Mouse (Mus musculus): ENCODE data around the gene Per2.

Per2 gene

DNA sequence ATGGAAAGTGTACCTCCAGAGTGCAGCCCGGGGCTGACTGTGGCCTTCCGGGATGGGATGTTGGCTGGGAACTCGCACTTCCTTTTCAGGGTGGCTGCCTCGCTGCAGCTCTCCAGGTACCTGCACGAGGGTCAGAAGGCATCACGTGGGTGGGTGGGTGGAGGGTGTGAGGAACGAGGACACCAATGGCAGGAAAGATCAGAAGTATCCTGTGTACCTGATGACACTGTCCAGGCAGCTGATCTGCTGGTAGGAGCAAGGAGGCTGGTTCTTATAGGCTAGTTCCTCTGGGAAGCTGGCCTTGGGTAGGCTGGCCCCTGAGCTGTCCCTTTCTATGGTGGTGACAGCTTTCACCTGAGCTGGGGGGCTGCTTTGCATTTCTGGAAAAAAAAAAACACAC is 28.4 kb downstream of the Per2 start:
- no peak for DNase-seq (ENCODE audit: low spot score)

DNA sequence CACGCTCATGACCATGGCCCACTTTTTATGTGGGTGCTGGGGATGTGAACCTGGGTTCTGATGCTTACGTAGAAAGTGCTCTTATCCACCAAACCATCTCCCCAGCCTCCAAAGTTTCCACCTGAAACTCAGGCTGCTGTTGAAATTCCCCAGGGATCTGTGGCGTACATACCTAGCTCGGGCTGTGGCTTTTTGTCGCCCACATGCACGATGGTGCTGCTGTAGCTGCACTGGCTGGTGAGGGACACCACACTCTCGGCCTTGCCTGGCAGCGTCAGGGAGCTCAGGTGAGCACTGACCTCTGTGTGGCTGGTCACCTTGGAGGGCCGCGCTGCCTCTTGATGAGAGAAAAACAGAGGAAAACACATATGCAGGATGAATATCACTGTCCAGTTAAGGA is 29.9 kb downstream of the Per2 start:
- DNase-seq (ENCODE audit: low spot score): no peak

DNA sequence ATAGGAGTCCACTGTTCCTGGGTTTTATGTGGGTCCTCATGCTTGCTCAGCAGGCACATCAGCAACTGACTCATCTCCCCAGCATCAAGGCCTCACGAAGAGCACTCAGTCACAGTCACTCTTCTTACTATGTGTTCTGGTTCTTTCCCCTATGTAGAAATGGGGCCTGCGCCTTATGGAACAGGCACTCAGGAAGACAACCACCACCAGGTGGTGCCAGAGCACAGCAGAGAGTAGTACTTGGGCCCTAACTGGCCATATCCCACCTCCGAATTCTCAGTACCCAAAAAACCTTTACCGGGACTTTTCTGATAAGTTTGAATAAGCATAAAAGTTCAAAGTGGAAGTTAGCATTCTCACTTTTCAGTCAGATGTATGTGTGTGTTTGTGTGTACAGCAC is 30.5 kb downstream of the Per2 start:
- DNase-seq (ENCODE audit: low spot score): peak; percentile 71

DNA sequence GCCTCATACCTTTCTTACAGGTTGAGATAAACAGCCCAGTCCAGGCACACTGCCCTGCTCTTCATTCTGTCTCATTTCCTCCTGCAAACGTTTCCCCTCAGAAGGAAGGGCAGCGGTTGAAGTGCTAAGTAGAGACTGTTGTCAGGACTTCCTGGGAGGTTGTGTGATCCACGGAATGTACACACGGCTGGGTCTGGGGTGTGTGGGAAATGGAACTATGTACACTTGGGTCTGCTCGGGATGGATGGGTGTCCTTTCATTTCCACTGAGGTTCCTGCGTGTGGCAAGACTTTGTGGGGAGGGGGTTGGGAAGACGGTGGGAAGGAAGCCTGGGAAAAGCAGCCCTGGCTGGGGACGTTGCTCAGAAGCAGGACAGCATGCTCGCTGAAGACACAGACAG is 32.7 kb downstream of the Per2 start:
- DNase-seq (ENCODE audit: low spot score): no peak

DNA sequence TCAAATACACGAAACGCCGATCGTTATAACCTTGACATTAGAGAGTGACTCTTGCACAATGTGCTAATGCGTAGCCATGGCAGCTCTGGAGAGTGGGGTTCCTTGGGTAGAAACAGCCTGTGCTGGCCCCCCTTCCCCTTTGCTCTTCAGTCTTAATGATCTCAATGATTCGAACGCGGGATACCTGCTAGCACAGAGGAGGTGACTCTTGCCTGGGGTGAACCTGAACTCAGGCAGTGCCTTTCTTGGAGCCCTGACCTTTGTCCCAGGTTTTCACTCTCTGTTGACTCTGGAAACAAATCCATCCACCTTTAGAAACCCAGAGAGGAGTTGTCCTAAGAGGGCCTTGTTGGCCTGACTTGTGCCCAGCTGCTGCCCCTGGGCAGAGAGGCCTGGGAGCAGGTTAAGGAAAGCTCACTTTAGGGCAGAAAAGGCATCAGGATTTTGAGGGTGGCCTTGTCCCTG is 38.5 kb downstream of the Per2 start:
- no peak for DNase-seq (ENCODE audit: low spot score)

DNA sequence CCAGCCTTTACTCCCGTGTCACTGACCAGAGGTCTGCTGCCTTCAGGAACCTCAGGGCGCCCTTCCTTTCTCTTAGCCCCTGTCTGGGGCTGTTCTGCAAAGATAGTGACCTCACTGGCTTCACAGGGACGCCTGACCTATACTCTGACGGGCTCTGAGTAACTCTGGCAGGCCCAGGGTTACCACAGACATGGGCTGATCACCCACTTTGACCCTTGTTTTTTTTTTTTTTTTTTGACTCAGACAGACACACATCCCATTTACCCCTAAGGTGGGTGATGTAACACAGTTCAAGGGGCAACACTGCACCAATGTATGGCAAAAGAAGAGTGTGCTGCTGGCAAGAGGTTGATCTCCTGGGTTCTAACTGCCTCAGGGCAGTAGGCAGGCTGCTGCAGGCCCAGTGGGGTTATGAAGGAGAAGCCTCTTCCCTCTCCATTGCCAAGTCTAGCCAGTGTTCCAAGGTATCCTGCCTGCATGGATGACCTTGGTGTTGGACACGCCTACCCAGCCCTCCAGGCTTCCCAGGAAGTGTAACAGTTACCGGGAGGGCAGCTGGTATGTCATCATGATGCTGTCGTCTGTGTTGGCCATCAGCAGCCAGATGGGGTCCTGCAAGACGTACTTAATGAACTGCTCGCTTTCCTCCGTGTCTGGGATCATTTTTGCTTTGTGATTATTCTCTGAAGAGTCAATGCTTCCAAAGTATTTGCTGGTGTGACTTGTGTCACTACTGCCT is 39.1 kb downstream of the Per2 start:
- DNase-seq (ENCODE audit: low spot score): no peak

DNA sequence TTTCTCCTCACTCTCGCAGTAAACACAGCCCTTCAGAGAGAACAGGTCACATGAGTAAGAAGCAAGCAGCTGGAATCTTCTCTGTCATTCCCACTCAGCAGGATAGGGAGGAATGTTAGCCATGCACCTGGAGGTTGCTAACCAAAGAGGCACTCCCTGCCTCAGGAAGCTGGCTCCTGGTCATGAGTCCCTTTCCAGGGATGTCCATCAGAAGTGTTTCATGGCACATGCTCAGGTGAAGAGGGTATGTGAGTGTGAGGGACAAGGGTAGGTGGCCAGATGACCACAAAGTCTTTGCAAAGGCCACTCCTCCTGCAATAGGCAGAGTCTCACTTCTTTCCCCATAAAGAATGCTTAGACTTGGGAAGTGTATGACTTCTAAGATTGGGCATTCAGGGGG is 41.1 kb downstream of the Per2 start:
- DNase-seq (ENCODE audit: low spot score): no peak

DNA sequence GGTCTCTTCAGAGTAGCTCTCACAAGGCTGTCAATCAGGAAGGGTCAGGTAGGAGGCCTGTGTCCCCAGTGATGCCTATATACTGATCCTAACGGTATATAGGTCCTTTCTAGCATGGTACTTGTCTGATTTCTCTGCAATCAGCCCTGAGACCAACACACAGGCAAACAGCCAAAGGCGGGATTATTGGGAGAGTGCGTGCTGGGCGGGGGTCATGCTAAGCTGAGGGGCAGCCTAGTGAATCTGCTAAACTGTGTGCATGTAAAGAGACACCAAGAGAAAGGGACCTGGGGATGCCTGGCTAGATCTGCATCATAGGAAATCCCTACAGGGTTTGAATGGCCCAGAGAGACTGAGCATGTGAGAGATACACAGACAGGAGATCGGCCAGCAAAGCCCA is 43.8 kb downstream of the Per2 start:
- DNase-seq (ENCODE audit: low spot score): no peak

DNA sequence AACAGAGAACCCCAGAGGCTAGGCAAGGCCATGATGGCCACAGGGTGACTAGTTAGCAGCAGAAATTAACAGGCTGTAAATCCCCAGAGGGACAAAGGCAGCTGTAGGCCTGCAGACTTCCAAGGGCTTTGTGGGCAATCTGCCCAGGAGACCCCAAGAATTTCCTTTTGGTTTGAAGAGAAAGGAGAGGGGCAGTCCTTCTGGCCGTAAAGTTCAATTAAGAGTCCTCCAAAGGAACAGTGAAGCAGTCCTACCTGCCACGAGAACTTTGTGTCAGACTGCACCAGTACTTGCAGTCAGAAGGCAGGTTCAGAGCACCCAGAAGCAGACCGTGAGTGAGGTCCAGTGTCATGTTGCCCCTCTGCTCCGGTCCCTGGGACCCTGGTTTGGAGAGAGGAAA is 44.2 kb downstream of the Per2 start:
- no peak for DNase-seq (ENCODE audit: low spot score)

DNA sequence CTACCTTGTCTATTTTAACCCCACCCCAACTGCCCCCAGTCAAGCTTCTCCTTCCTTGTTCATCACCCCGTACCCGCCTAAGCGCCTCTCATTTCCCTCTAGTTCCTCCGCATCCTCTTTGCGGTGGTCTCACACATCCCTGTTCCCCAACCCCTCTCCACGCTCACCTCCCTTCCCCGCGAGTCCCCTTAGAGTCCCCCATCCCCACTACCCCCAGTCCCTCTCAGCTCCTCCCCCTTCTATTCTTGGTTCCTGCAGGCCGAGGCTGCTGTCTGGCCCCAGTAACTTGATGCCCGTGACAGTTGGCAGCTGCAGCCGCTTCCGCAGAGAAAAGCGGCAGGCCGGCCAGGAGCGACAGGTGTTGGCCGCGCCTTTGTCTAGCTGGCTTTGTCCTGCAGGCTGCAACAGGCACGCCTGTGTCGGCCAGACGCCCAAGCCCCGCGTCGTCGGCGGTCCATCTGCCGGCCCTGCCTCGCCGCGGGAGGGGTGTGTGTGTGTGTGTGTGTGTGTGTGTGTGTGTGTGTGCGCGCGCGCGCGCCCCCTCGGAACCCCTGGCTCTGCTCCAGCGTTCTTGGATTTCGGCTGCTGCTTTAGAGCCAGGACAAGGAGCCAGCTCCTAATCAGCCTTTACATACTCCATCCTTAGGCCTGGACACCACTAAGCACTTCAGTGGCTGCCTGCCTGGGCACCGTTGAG is 45.1 kb downstream of the Per2 start, which contains the start of gene Hes6:
TSS of gene Hes6 (minus strand) at position 141 of the 697 bp plus-strand sequence.
- peak; percentile 65 for DNase-seq (ENCODE audit: low spot score)

DNA sequence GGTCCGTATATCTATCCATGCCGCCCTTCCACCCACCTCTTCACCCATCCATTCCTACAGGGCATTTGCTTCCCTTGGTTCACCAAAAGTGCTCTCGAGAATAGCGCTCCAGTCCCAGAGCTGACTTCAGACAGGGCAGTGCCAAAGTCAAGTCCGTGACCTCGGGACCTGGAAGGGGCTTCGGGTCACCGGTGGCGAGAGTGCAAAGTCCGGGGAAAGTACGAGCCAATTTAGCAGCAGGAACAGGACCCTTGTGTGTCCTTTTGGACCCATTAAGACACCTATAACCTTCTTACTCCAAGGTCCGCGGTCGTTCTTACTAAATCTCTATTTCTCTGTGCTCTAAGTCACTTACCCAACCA is 45.6 kb downstream of the Per2 start:
- DNase-seq (ENCODE audit: low spot score): no peak

DNA sequence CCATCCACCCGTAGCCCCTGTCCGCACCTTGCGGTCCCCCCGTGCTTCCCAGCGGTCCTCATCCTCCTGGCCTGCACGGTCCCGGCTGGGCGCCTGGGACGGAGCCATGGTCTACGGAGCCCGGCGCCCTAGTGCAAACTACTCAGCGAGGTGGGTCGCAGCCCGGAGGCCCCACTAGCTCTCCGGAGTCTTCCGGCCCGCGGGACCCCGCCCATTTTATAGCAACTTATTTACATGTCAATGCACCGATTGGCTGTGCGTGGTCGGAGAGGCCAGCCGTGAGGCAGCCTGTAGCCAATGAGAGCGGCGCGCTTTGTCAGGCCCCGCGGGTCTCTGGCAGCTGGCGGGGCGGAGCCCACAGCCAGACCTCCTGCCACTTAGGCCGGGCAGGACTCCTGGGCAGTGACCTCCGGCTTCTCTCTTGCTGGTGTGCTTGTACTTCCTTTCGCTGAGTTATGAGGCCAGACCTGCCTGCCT is 46.1 kb downstream of the Per2 start:
- DNase-seq (ENCODE audit: low spot score): peak; percentile 68

DNA sequence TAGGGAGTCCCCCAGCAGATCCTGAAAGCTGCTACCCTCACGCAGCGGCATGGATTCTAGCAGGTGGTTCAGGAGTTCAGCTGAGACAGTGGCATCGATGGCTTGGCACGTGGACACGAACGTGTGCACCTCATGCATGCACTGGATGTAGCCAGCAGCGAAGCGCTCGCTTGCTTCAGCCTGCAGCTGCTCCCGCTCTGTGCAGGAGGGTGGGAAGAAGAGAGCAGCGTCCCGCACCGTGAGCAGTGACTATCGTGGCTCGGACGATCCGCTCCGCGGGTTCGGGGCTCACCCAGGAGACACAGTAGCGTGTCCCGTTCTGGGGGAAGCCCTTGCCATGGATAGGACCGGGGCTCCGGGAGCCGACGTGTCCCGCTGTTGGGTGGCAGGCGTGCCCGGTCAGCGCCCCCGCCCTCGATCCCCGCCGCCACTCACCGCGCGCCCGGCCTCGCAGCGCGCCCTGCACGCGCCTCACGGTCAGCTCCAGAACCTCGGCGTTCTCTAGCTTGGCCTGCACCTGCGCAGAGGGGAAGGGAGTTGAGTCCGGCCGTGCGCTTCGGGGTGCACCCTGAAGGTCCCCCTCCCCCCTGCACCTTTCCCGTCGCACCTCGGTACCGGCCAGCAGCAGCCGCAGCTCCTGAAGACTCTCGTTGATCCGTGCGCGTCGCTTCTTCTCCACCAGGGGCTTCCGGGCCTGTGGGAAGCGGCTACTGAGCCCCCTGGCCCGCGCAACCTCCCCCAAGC is 46.7 kb downstream of the Per2 start:
- no peak for DNase-seq (ENCODE audit: low spot score)

DNA sequence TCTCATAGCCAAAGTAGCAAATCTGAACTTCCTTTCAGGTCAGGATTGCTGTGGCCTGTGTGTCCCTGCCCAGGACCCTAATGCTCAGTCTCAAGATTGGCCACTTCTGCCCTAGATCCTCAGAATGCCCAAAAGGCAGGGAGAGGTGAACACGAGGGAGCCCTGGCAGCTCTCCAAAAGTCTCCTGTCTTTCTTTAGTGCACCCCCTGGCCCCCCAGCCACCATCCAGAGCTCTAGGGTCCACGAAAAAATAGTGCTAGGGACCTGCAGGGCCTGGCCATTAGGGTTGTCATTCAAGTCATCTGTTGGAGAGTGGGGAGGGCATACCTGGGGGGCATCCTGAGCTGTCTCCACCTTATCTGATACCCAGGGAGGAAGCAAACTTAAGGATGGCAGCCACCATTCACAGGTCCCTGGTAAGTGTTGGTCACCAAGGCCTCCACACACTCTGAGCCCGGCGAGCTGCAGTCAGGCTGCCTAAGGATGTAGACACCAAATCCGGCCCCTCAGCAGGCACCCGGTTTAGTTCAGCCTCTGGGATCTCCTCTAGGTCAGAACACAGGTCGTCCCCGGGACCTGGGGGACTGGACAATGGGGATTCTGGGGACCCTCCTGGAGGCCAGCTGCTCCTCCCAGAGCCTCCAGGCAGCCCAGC is 47.4 kb downstream of the Per2 start:
- no peak for DNase-seq (ENCODE audit: low spot score)

DNA sequence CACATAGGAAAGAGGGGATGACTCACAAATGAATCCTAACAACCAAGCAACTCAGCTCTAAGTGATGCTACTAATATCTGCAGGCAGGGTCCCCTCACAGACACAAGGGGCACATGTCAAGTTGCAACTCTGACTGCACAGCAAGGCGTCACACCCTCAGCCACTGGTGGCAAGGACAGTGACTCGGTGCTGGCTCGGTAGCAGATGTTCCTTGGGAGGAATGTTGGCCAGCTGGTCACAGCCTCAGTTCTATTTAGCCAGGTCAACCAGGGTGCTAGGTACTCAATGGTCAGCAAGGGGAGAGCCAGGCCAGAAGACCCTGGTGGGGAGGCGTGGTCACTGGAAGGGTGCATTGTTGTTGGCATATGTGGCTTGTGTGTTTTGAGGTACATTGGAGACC is 51.3 kb downstream of the Per2 start:
- DNase-seq (ENCODE audit: low spot score): no peak

DNA sequence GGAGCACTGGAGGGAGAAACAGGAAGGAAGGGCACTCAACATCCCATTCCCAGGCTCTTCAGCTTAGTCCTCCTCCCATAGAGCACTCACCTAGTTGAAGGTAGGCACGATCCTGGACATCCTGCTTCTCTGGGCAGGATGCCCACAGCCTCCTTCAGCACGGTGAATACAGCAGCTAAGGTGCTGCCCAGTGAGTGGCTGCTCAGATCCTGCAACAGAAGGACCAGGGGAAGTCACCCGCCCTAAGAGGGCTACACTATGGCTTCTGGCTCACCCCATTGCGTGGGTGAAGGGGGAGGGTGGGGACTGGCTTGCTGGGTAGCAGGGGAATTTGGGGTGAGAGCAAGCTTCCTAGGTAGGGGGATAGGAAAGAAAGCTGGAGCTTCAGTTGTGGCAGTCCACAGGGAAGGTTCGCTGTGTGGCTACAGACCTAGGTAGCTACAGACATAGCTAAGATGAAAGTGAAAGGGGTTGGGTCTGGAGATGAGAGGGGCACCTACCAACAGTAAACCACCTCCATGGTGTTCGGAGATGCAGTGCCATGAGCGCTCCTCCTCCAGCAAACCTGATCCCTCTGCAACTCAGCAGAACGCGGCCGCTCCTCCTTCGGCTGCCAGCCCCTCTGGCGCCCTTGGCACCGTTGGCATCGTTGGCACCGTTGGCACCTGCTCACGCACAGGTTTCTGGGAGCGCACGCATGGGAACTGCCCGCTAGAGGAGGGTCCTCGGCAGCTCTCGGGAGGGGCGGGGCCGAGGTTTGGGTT is 53.5 kb downstream of the Per2 start:
- no peak for DNase-seq (ENCODE audit: low spot score)

DNA sequence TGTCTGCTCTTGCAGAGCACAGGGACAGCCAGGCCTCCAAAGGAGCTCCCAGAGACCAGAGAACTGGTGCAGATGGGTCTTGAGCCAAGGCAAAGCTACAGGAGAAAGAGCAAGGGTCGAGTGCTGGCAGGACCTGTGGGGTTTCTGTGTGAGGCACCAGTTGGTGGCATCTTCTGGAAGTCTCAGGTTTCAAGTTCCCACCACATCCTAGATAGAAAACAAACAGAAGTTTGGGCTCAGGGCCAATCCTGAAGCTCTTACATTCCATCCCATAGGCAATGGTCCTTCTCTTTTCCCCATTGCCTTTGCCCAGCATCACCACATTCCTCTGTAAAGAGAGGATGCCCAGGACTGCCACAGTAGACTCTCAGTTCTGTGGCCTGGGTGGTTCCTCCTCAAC is 54.1 kb downstream of the Per2 start:
- no peak for DNase-seq (ENCODE audit: low spot score)

DNA sequence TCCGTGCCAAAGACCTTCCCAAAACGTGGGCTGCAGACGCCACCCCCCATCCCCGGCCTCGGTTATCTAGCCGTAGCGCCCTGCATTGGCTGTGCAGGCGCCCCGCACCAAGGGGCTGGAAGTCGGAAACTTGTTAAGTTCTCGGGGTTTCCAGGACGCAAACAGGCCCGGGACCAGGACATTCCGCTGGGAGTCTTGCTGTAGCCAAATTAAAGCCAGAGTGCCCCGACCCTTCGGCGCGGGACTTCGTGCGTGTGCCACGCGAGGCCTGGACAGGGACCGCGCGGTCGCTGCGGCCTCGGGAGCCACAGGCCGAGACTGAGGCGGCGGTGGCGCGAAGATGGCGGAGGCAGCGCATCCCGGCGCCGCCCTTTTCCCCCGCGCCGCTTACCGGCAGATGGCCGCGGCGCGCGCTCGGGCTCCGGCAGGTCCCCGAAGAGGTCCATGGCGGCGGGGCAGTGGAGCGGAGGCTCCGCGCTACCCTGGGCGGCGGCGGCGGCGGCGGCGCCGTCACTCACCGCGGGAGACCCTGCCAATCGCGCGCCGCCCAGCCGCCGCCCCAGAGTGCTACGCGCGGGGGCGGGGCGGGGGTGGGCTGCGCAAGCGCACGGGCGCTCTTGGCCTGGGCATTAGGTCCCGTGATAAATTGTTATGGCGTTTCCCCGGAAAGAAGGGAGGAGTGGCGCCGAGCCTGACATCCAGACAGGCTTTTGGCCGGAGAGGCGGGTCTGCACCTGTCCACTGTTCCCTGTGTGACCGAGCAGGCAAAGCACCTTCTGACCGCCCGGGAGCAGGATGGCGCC is 60.7 kb downstream of the Per2 start, which contains the start of gene Ilkap:
TSS of gene Ilkap (minus strand) at position 556 of the 803 bp plus-strand sequence.
- peak; percentile 49 for DNase-seq (ENCODE audit: low spot score)

DNA sequence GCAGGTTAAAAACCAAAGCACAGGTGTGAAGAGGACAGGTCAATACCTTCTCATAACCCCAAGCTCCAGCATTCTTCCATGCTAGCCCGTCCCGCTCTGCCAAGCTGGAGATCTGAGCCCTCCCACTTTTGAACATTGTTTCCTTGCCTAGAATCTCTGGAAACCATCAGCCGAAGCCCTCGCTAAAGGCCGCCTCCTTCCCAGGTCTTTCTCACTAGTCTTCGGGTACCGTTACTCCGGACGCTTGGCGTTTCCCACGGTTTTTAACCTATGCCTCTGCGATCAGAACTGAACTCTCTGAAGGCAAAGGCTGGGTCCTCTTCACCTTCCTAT is 61.2 kb downstream of the Per2 start:
- peak; percentile 9 for DNase-seq (ENCODE audit: low spot score)

DNA sequence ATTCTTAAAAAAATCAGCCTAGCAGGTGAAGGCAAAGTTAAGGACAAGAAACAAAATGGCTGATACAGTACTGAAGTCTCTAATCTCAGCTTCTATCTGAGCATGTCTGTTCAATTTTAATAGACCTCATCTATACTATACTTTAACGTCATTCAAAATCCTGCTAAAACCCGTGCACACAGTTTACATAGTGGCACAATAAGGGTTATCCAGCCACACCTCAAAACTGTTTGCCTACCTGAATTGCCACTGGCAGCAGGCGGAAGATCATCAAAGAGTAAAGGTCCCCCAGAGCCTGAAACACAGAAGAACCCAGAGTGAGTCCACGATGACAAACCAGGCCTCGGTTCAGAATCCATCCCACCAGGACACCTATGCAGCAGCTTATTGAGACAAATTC is 68.8 kb downstream of the Per2 start:
- no peak for DNase-seq (ENCODE audit: low spot score)

DNA sequence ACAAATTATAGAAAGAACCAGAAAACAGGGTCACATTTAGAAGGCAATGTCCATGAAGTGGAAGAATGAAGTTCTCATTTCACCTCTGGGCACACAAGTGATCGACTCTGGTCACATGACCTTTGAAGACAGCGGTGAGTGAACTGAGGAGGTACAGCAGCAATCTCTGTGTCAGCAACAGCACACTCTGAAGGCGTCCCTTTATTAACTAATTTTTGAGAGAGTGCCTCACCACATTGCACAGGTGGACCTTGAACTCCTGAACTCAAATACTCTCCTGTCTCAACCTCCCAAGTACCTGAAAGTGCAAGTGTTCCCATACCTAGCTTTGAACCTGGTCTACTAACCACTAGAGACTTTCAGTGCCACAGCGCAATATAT is 78.0 kb downstream of the Per2 start:
- no peak for DNase-seq (ENCODE audit: low spot score)
